Mouse (Mus musculus): ENCODE results near the gene Lbhd1. TPM values are rescaled to one million over a fixed set of nuclear protein-coding genes. Genes with fewer than 3 reads are reported as not detected.

Lbhd1 gene
- polyA plus RNA-seq, 1 experiment, result 0.55 TPM

DNA sequence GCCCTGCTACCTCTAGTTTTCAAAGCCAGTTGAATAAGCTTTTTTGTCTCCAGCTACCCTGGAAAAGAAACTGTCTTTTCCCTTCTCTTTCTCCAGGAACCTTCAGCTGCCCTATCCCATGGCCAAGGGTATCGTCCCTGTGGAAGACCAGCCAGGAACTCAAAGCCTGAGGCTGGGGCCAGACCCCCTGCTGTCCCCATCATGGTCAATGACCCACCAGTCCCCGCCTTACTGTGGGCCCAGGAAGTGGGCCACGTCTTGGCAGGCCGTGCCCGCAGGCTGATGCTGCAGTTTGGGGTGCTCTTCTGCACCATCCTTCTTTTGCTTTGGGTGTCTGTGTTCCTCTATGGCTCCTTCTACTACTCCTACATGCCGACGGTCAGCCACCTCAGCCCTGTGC lies 42.5 kb upstream of the Lbhd1 start:
- 86% methylated on average over 7 of the region's 7 CpGs for WGBS
- Histone ChIP-seq H3K27me3 (ENCODE audit: control insufficient read depth, insufficient read depth, low read length) (no peaks in the 10 kb centered on the region), H3K4me3 (ENCODE audit: low read depth, low read length) (peak overlapping the region; percentile 84), H3K27ac (ENCODE audit: insufficient read depth, low read depth, low read length) (no peak overlapping the region), H3K36me3 (ENCODE audit: control insufficient read depth, insufficient read depth, low read length) (0 out of 2 replicates have a peak, but pooled peaks cover 2% of the 10 kb centered on the region), H3K4me1 (ENCODE audit: control insufficient read depth, insufficient read depth, insufficient read length, low read length) (peaks cover 14% of the 10 kb centered on the region)
- TF ChIP-seq POLR2A (IDR thresholded peaks at IDR 0.05; ENCODE audit: low read depth, low read length) (no peak), CTCF (IDR thresholded peaks at IDR 0.05; ENCODE audit: extremely low read depth, insufficient read length, insufficient replicate concordance, low read depth, low read length) (no peak)

DNA sequence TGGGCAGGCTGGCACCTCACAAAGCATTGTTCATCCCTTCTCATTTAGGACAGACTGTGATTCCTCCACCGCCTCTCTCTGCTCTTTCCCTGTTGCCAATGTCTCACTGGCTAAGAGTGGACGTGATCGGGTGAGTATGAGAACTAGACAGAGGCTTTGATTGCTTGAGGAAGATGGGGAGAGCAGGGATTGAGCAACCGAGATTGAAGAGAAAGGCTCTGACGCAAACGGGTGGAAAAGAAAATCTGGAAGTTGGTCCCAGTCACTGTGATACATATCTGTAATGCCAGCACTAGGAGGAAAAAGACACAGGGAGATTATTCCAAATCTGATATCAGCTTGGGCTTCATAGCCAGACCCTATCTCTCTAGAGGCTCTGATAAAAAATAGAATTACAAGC lies 40.6 kb upstream of the Lbhd1 start:
- WGBS, result 87% methylated on average over 6 of the region's 6 CpGs
- Histone ChIP-seq H3K27me3 (ENCODE audit: control insufficient read depth, insufficient read depth, low read length) (no peaks in the 10 kb centered on the region), H3K27ac (ENCODE audit: insufficient read depth, low read depth, low read length) (no peak overlapping the region), H3K36me3 (ENCODE audit: control insufficient read depth, insufficient read depth, low read length) (peaks cover 17% of the 10 kb centered on the region), H3K4me1 (ENCODE audit: control insufficient read depth, insufficient read depth, insufficient read length, low read length) (peaks cover 11% of the 10 kb centered on the region), H3K4me3 (ENCODE audit: low read depth, low read length) (no peak overlapping the region)
- no peak for TF ChIP-seq POLR2A (IDR thresholded peaks at IDR 0.05; ENCODE audit: low read depth, low read length)
- no peak for TF ChIP-seq CTCF (IDR thresholded peaks at IDR 0.05; ENCODE audit: extremely low read depth, insufficient read length, insufficient replicate concordance, low read depth, low read length)

DNA sequence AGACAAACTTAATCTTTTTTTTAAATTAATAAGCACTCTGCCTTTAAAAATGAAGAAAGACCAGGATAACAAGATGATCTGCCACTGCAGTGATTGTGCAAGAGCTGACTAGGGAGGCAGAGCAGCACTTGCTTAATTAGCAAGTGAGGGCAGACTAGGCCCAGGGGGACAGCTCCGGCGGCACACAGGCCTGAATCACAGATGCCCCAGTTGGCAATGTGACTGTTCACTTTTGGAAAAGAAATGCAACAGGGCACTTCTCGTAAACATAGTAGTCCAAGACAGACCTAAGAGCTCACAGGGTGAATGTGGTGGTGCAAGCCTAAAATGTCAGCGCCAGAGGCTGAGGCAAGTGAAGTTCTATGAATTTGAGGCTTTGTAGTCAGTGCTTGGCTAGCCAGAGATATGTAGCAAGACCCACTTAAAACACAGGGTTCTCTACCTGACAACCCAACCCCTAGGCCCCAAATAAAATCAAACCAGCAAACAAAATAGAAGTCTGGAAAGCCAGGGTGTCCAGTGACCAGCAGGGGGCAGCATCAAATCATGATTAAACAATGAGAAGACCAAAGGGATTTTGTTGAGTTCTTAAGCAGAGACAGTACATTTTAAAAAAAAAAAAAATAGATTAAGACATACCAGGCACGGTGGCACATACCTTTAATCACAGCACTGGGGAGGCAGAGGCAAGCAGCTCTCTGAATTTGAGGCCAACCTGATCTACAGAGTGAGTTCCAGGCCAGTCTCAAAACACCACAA lies 39.0 kb upstream of the Lbhd1 start:
- H3K4me3 ChIP-seq (ENCODE audit: low read depth, low read length), result no peak overlapping the region
- no peaks in the 10 kb centered on the region for H3K27me3 ChIP-seq (ENCODE audit: control insufficient read depth, insufficient read depth, low read length)
- peaks cover 17% of the 10 kb centered on the region for H3K36me3 ChIP-seq (ENCODE audit: control insufficient read depth, insufficient read depth, low read length)
- H3K27ac ChIP-seq (ENCODE audit: insufficient read depth, low read depth, low read length), result no peak overlapping the region
- H3K4me1 ChIP-seq (ENCODE audit: control insufficient read depth, insufficient read depth, insufficient read length, low read length), result peaks cover 6% of the 10 kb centered on the region
- TF ChIP-seq CTCF (IDR thresholded peaks at IDR 0.05; ENCODE audit: extremely low read depth, insufficient read length, insufficient replicate concordance, low read depth, low read length) (0 out of 2 replicates have a peak, but pooled peaks have one; percentile 6), POLR2A (IDR thresholded peaks at IDR 0.05; ENCODE audit: low read depth, low read length) (no peak)
- WGBS, result 66% methylated on average over 5 of the region's 5 CpGs

DNA sequence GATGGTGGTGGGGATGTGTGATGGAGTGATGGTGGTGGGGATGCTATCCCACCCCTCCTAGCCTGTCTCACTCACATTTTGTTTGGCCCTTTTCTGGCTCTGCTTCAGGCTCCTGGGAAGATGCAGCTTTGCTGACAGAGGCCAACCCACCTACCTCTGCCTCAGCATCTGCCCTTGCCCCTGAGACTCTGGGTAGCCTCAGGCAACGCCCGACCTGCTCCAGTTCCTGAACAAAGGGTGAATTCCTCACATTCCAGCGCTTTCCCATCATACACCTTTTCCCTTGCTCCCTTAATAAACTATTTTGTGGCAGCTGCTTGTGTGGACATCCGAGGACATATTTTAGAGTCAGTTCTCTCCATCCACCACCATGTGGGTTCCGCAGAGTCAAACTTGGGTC lies 35.2 kb upstream of the Lbhd1 start:
- H3K36me3 ChIP-seq (ENCODE audit: control insufficient read depth, insufficient read depth, low read length), result peaks cover 17% of the 10 kb centered on the region

DNA sequence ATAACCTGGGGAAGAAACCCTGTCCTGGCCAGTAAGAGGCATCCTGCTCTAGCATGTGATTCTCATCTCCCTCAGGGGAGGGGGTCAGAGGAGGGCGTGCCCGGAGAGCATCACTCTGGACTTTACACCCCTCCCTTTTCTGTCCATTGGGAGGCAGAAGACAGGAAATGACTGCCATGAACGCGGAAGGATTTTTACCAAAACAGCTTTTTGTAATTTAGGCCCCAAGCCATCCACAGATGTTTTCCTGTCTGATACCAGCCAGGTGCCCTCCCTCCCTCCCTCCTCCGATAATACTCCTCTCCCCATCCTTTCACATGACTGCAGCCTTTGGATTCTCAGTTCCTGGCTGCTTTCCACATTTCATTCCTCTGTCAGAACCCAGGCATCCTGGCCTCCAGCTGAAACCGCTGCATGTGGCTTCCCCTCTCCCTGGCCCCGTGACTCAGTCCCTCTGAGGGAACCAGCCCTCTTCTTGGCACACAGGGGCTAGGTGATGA lies 33.1 kb upstream of the Lbhd1 start, which contains the start of gene Lrrn4cl:
TSS of gene Lrrn4cl (plus strand) at position 367 of the 500 bp plus-strand sequence.
- WGBS, result 32% methylated on average over 7 of the region's 7 CpGs

More for the DNA sequence above, 35.2 kb upstream of the Lbhd1 start:
- TF ChIP-seq POLR2A (IDR thresholded peaks at IDR 0.05; ENCODE audit: low read depth, low read length), result no peak
- no peaks in the 10 kb centered on the region for H3K4me1 ChIP-seq (ENCODE audit: control insufficient read depth, insufficient read depth, insufficient read length, low read length)
- H3K27ac ChIP-seq (ENCODE audit: insufficient read depth, low read depth, low read length), result no peak overlapping the region
- H3K27me3 ChIP-seq (ENCODE audit: control insufficient read depth, insufficient read depth, low read length), result no peaks in the 10 kb centered on the region
- no peak overlapping the region for H3K4me3 ChIP-seq (ENCODE audit: low read depth, low read length)
- 80% methylated on average over 5 of the region's 5 CpGs for WGBS

DNA sequence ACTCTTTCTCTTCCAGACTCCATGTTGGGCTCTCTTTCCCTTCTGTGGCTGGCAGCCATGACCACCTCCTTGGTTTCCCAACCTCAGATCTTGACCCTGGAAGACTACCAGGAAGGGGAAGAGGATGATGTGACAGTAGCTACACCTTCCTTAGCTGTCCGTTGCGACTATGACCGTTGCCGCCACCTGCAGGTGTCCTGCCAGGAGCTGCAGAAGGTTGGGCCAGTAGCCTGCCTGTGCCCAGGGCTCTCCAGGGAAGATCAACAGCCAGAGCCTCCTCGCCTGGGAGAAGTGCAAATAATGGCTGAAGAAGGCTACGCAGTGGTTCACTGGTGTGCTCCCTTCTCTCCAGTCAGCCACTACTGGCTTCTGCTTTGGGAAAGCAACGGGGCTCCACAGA lies 31.9 kb upstream of the Lbhd1 start:
- Histone ChIP-seq H3K4me1 (ENCODE audit: control insufficient read depth, insufficient read depth, insufficient read length, low read length) (no peaks in the 10 kb centered on the region), H3K27ac (ENCODE audit: insufficient read depth, low read depth, low read length) (no peak overlapping the region), H3K27me3 (ENCODE audit: control insufficient read depth, insufficient read depth, low read length) (no peaks in the 10 kb centered on the region), H3K4me3 (ENCODE audit: low read depth, low read length) (no peak overlapping the region), H3K36me3 (ENCODE audit: control insufficient read depth, insufficient read depth, low read length) (peaks cover 10% of the 10 kb centered on the region)
- 37% methylated on average over 7 of the region's 7 CpGs for WGBS
- TF ChIP-seq POLR2A (IDR thresholded peaks at IDR 0.05; ENCODE audit: low read depth, low read length) (no peak), CTCF (IDR thresholded peaks at IDR 0.05; ENCODE audit: extremely low read depth, insufficient read length, insufficient replicate concordance, low read depth, low read length) (no peak)

More for the DNA sequence above, 33.1 kb upstream of the Lbhd1 start, which contains the start of gene Lrrn4cl:
- H3K4me3 ChIP-seq (ENCODE audit: low read depth, low read length), result no peak within 1 kb of the TSS
- H3K4me1 ChIP-seq (ENCODE audit: control insufficient read depth, insufficient read depth, insufficient read length, low read length), result no peaks in the 10 kb centered on the region
- 0 out of 2 replicates have a peak within 1 kb of the TSS, but pooled peaks have one; percentile 26 for H3K27ac ChIP-seq (ENCODE audit: insufficient read depth, low read depth, low read length)
- no peaks in the 10 kb centered on the region for H3K27me3 ChIP-seq (ENCODE audit: control insufficient read depth, insufficient read depth, low read length)
- peaks cover 17% of the 10 kb centered on the region for H3K36me3 ChIP-seq (ENCODE audit: control insufficient read depth, insufficient read depth, low read length)
- TF ChIP-seq CTCF (IDR thresholded peaks at IDR 0.05; ENCODE audit: extremely low read depth, insufficient read length, insufficient replicate concordance, low read depth, low read length), result no peak
- TF ChIP-seq POLR2A (IDR thresholded peaks at IDR 0.05; ENCODE audit: low read depth, low read length), result no peak

DNA sequence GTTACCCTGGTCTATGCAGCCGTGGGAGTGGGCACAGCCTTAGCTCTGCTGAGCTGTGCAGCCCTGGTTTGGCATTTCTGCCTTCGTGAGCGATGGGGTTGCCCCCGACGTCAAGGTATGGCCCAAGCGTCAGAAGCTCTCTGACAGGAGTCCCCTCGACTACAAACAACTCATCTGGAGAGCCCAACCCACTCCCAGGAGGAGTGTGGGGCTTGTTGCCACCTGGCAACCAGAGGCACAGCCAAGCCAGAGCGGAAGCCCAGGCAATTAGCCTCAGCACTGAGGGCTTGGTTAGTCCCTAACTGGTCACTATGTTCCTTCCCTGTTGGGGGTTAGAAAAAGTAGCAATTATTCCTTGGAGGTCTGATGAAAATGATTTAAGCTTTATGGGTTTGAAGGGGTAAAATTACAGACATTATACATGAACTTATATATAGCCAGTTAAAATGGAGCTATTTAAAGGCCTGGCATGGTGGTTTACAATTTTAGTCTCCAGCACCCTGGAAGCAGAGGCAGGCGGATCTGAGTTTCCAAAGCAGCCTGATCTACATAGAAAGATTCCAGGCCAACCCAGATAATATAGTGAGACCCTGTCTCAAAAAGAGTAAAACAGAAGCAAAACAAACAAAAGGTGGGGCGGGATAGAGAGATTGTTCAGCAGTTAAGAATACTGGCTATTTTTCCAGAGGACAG lies 31.1 kb upstream of the Lbhd1 start:
- no peak for TF ChIP-seq POLR2A (IDR thresholded peaks at IDR 0.05; ENCODE audit: low read depth, low read length)
- TF ChIP-seq CTCF (IDR thresholded peaks at IDR 0.05; ENCODE audit: extremely low read depth, insufficient read length, insufficient replicate concordance, low read depth, low read length), result no peak
- WGBS, result 62% methylated on average over 10 of the region's 10 CpGs
- Histone ChIP-seq H3K36me3 (ENCODE audit: control insufficient read depth, insufficient read depth, low read length) (peaks cover 5% of the 10 kb centered on the region), H3K4me1 (ENCODE audit: control insufficient read depth, insufficient read depth, insufficient read length, low read length) (no peaks in the 10 kb centered on the region), H3K27me3 (ENCODE audit: control insufficient read depth, insufficient read depth, low read length) (no peaks in the 10 kb centered on the region), H3K4me3 (ENCODE audit: low read depth, low read length) (no peak overlapping the region), H3K27ac (ENCODE audit: insufficient read depth, low read depth, low read length) (no peak overlapping the region)

All from small intestine, adult 2 months (tissue).